Mouse (Mus musculus): ENCODE data around the gene Kdm2b. TPM values are rescaled to one million over a fixed set of nuclear protein-coding genes. Genes with fewer than 3 reads are reported as not detected.

Kdm2b gene
- polyA plus RNA-seq, 1 experiment from 2014 or later: 62.5 TPM

GRCm38 (mm10) chr5:122972116-122972515 lies 17.5 kb downstream of the Kdm2b start:
- Histone ChIP-seq H3K4me3 (replicated peaks; ENCODE audit: low read depth, low read length) (no peak overlapping the region), H3K9ac (ENCODE audit: low read depth, low read length) (no peak overlapping the region), H3K36me3 (ENCODE audit: insufficient read depth, low read length) (no peaks in the 10 kb centered on the region), H3K27ac (no peak overlapping the region), H3K4me2 (ENCODE audit: low read length) (no peak overlapping the region), H3K27me3 (ENCODE audit: insufficient read depth, low read length) (no peaks in the 10 kb centered on the region), H3K4me1 (replicated peaks; ENCODE audit: insufficient read depth, low read length) (no peaks in the 10 kb centered on the region), H3K9me3 (replicated peaks; ENCODE audit: low read length) (no peaks in the 10 kb centered on the region)
- TF ChIP-seq CTCF (IDR thresholded peaks at IDR 0.05; ENCODE audit: low read depth): no peak
- DNase-seq (ENCODE audit: low spot score): no peak
- no peak for ATAC-seq (replicated peaks; ENCODE audit: low FRiP score, low read depth)
- 82% methylated on average over 9 of the region's 9 CpGs for WGBS

- no peak for DNase-seq (ENCODE audit: low spot score)
- no peak overlapping the region for H3K9ac ChIP-seq (ENCODE audit: low read depth, low read length)
- no peaks in the 10 kb centered on the region for H3K4me1 ChIP-seq (replicated peaks; ENCODE audit: insufficient read depth, low read length)
- H3K9me3 ChIP-seq (replicated peaks; ENCODE audit: low read length): no peaks in the 10 kb centered on the region
- no peak for TF ChIP-seq CTCF (IDR thresholded peaks at IDR 0.05; ENCODE audit: low read depth)
- no peaks in the 10 kb centered on the region for H3K27me3 ChIP-seq (ENCODE audit: insufficient read depth, low read length)
- H3K4me2 ChIP-seq (ENCODE audit: low read length): no peak overlapping the region
- 80% methylated on average over 4 of the region's 4 CpGs for WGBS
- no peak overlapping the region for H3K4me3 ChIP-seq (replicated peaks; ENCODE audit: low read depth, low read length)
- no peak overlapping the region for H3K27ac ChIP-seq
- no peak for ATAC-seq (replicated peaks; ENCODE audit: low FRiP score, low read depth)
- H3K36me3 ChIP-seq (ENCODE audit: insufficient read depth, low read length): no peaks in the 10 kb centered on the region
Observed at GRCm38 (mm10) chr5:122971438-122971837, 18.2 kb downstream of the Kdm2b start.

GRCm38 (mm10) chr5:122970056-122970455 lies 19.6 kb downstream of the Kdm2b start:
- no peak for TF ChIP-seq CTCF (IDR thresholded peaks at IDR 0.05; ENCODE audit: low read depth)
- Histone ChIP-seq H3K27me3 (ENCODE audit: insufficient read depth, low read length) (no peaks in the 10 kb centered on the region), H3K36me3 (ENCODE audit: insufficient read depth, low read length) (no peaks in the 10 kb centered on the region), H3K4me2 (ENCODE audit: low read length) (no peak overlapping the region), H3K4me1 (replicated peaks; ENCODE audit: insufficient read depth, low read length) (no peaks in the 10 kb centered on the region), H3K9ac (ENCODE audit: low read depth, low read length) (no peak overlapping the region), H3K9me3 (replicated peaks; ENCODE audit: low read length) (no peaks in the 10 kb centered on the region), H3K4me3 (replicated peaks; ENCODE audit: low read depth, low read length) (no peak overlapping the region), H3K27ac (no peak overlapping the region)
- ATAC-seq (replicated peaks; ENCODE audit: low FRiP score, low read depth): no peak
- no peak for DNase-seq (ENCODE audit: low spot score)
- 49% methylated on average over 5 of the region's 5 CpGs for WGBS

GRCm38 (mm10) chr5:122968322-122968721 lies 21.3 kb downstream of the Kdm2b start:
- WGBS: 23% methylated on average over 4 of the region's 4 CpGs
- Histone ChIP-seq H3K4me3 (replicated peaks; ENCODE audit: low read depth, low read length) (no peak overlapping the region), H3K4me2 (ENCODE audit: low read length) (no peak overlapping the region), H3K4me1 (replicated peaks; ENCODE audit: insufficient read depth, low read length) (no peaks in the 10 kb centered on the region), H3K9me3 (replicated peaks; ENCODE audit: low read length) (no peaks in the 10 kb centered on the region), H3K9ac (ENCODE audit: low read depth, low read length) (no peak overlapping the region), H3K27me3 (ENCODE audit: insufficient read depth, low read length) (no peaks in the 10 kb centered on the region), H3K36me3 (ENCODE audit: insufficient read depth, low read length) (no peaks in the 10 kb centered on the region), H3K27ac (no peak overlapping the region)
- no peak for ATAC-seq (replicated peaks; ENCODE audit: low FRiP score, low read depth)
- TF ChIP-seq CTCF (IDR thresholded peaks at IDR 0.05; ENCODE audit: low read depth): peak; percentile 91
- peak; percentile 78 for DNase-seq (ENCODE audit: low spot score)

GRCm38 (mm10) chr5:122965427-122965826 lies 24.2 kb downstream of the Kdm2b start:
- H3K4me3 ChIP-seq (replicated peaks; ENCODE audit: low read depth, low read length): no peak overlapping the region
- H3K4me1 ChIP-seq (replicated peaks; ENCODE audit: insufficient read depth, low read length): no peaks in the 10 kb centered on the region
- no peak overlapping the region for H3K9ac ChIP-seq (ENCODE audit: low read depth, low read length)
- no peak overlapping the region for H3K4me2 ChIP-seq (ENCODE audit: low read length)
- DNase-seq (ENCODE audit: low spot score): no peak
- no peaks in the 10 kb centered on the region for H3K27me3 ChIP-seq (ENCODE audit: insufficient read depth, low read length)
- no peak for TF ChIP-seq CTCF (IDR thresholded peaks at IDR 0.05; ENCODE audit: low read depth)
- no peak for ATAC-seq (replicated peaks; ENCODE audit: low FRiP score, low read depth)
- 81% methylated on average over 11 of the region's 11 CpGs for WGBS
- no peaks in the 10 kb centered on the region for H3K9me3 ChIP-seq (replicated peaks; ENCODE audit: low read length)
- H3K27ac ChIP-seq: no peak overlapping the region
- 0 out of 2 replicates have a peak, but pooled peaks cover 3% of the 10 kb centered on the region for H3K36me3 ChIP-seq (ENCODE audit: insufficient read depth, low read length)

- Histone ChIP-seq H3K9ac (ENCODE audit: low read depth, low read length) (no peak overlapping the region), H3K4me3 (replicated peaks; ENCODE audit: low read depth, low read length) (no peak overlapping the region), H3K27ac (no peak overlapping the region), H3K4me1 (replicated peaks; ENCODE audit: insufficient read depth, low read length) (no peaks in the 10 kb centered on the region), H3K4me2 (ENCODE audit: low read length) (no peak overlapping the region), H3K36me3 (ENCODE audit: insufficient read depth, low read length) (0 out of 2 replicates have a peak, but pooled peaks cover 3% of the 10 kb centered on the region), H3K27me3 (ENCODE audit: insufficient read depth, low read length) (no peaks in the 10 kb centered on the region), H3K9me3 (replicated peaks; ENCODE audit: low read length) (no peaks in the 10 kb centered on the region)
- no peak for TF ChIP-seq CTCF (IDR thresholded peaks at IDR 0.05; ENCODE audit: low read depth)
- 83% methylated on average over 6 of the region's 6 CpGs for WGBS
- DNase-seq (ENCODE audit: low spot score) (no peak), ATAC-seq (replicated peaks; ENCODE audit: low FRiP score, low read depth) (no peak)
Observed at GRCm38 (mm10) chr5:122964853-122965252, 24.8 kb downstream of the Kdm2b start.

GRCm38 (mm10) chr5:122961905-122962304 lies 27.7 kb downstream of the Kdm2b start:
- peak; percentile 20 for DNase-seq (ENCODE audit: low spot score)

More at GRCm38 (mm10) chr5:122961905-122962304, 27.7 kb downstream of the Kdm2b start:
- no peaks in the 10 kb centered on the region for H3K9me3 ChIP-seq (replicated peaks; ENCODE audit: low read length)
- WGBS: 50% methylated on average over 3 of the region's 3 CpGs
- 0 out of 2 replicates have a peak, but pooled peaks cover 3% of the 10 kb centered on the region for H3K36me3 ChIP-seq (ENCODE audit: insufficient read depth, low read length)
- H3K4me3 ChIP-seq (replicated peaks; ENCODE audit: low read depth, low read length): no peak overlapping the region
- TF ChIP-seq CTCF (IDR thresholded peaks at IDR 0.05; ENCODE audit: low read depth): no peak
- no peak overlapping the region for H3K27ac ChIP-seq
- 0 out of 2 replicates have a peak, but pooled peaks have one; percentile 59 for ATAC-seq (replicated peaks; ENCODE audit: low FRiP score, low read depth)
- H3K9ac ChIP-seq (ENCODE audit: low read depth, low read length): no peak overlapping the region
- H3K4me2 ChIP-seq (ENCODE audit: low read length): no peak overlapping the region
- no peaks in the 10 kb centered on the region for H3K27me3 ChIP-seq (ENCODE audit: insufficient read depth, low read length)
- H3K4me1 ChIP-seq (replicated peaks; ENCODE audit: insufficient read depth, low read length): no peaks in the 10 kb centered on the region
